Mouse (Mus musculus) NIH3T3 (cell line): Measurements from ENCODE around the gene Gm20481.
"Not testable (repeated sequence)": the region's sequence is repeated elsewhere in the genome, so short reads cannot be mapped to it uniquely, and the experiment has no call there.

Source experiments
- DNase-seq: peaks from one replicate; pipeline ENCODE4 v3.0.0-alpha.2; 2012; ENCODE audit warnings: low read depth

The Gm20481 gene

GRCm38 (mm10) chr17:34951636-34952377 is 17.9 kb upstream of the Gm20481 start:
- peak; percentile 42 for DNase-seq

GRCm38 (mm10) chr17:34952378-34953040 is 17.2 kb upstream of the Gm20481 start:
- peak; percentile 89 for DNase-seq

GRCm38 (mm10) chr17:34953258-34953657 is 16.5 kb upstream of the Gm20481 start:
- DNase-seq = no peak

DNA sequence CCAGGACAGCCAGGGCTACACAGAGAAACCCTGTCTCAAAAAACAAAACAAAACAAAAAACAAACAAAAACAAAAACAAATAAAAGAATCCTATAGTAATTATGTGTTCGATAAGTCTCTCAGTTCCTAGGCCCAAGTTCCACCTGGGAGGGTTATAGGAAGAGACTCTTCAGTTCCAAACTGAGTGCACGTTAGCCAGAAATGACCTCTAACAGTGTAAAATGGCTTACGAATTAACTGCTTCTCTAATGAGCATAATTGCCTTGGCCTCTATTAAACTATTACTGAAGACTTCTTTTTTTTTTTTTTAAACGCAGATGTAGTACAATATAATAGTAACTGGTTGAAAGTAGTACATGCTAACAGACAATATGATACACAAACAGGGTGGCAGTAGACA is 15.8 kb upstream of the Gm20481 start:
- no peak for DNase-seq

GRCm38 (mm10) chr17:34954831-34955230 is 14.9 kb upstream of the Gm20481 start:
- no peak for DNase-seq

- DNase-seq = no peak
Measured at GRCm38 (mm10) chr17:34955884-34956283, 13.8 kb upstream of the Gm20481 start.

DNA sequence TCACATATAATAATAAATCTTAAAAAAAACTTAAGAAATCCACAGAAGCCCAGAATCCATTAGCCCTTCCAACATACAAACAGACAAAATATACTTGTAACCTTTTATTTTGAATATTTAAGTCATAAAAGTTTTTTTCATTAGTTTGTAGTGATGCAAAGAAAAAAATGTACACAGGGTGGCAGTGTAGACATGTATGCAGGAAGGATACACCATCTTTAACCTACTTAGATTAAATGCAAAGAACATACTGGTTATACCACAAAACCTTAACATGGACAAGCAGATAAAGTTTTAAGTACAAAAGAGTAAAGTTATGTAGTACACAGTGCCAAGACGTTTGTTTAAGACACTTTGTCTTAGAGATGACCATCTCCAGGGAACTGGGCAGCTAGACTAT is 13.4 kb upstream of the Gm20481 start:
- peak; percentile 75 for DNase-seq

DNA sequence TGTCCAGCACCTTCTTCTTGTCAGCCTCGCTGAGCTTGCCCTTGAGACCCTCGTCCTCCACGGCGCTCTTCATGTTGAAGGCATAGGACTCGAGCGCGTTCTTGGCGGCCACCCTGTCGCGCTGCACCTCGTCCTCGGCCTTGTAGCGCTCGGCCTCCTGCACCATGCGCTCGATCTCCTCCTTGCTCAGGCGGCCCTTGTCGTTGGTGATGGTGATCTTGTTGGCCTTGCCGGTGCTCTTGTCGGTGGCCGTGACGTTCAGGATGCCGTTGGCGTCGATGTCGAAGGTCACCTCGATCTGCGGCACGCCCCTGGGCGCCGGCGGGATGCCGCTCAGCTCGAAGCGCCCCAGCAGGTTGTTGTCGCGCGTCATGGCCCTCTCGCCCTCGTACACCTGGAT is 12.4 kb upstream of the Gm20481 start:
- not testable (repeated sequence) for DNase-seq

- not testable (repeated sequence) for DNase-seq
Measured at GRCm38 (mm10) chr17:34957966-34958365, 11.7 kb upstream of the Gm20481 start.

DNA sequence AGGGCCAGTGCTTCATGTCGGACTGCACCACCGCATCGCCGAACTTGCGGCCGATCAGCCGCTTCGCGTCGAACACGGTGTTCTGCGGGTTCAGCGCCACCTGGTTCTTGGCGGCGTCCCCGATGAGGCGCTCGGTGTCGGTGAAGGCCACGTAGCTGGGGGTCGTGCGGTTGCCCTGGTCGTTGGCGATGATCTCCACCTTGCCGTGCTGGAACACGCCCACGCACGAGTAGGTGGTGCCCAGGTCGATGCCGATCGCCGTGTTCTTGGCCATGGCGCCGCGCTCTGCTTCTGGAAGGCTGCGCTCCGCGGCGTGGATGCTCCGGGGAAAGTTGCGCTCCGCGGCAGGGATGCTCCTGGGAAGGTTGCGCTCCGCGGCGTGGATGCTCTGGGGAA is 11.0 kb upstream of the Gm20481 start:
- not testable (repeated sequence) for DNase-seq

DNA sequence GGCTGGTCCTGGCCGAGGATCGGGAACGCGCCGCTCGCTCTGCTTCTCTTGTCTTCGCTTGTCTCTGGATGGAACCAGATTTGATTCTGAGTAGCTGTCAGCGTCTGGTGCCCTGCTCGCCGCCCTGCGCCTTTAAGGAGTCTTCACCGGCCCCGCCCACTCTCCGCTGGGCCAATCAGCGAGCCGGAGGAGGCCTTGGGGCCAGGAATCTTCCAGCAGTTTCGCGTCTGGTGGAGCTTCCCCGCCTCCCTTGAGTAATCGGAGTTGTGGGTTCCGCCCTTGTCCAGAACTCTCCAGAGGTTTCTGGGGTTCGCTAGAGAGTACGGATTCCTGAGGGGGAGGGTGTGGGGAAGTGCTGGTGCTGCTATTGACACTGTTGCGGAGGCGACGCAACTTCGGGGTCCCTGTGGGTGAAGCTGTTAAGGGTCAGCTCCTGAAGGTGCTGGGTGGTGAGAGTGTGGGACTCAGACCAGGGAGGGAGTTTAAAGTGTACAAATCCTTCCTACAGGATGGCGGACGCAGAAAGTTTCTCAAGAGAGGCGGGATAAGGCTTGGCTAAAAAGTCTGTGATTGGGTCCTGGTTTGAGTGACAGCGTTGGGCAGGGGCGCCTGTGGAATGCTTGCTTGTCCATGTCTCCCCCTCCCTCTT is 10.5 kb upstream of the Gm20481 start, which contains the start of gene Hspa1b:
Gene Hspa1b (minus strand): TSS at position 109 of the 649 bp plus-strand sequence.
- DNase-seq = peak; percentile 89

- DNase-seq = peak; percentile 88
Measured at GRCm38 (mm10) chr17:34959881-34960515, 9.7 kb upstream of the Gm20481 start.

DNA sequence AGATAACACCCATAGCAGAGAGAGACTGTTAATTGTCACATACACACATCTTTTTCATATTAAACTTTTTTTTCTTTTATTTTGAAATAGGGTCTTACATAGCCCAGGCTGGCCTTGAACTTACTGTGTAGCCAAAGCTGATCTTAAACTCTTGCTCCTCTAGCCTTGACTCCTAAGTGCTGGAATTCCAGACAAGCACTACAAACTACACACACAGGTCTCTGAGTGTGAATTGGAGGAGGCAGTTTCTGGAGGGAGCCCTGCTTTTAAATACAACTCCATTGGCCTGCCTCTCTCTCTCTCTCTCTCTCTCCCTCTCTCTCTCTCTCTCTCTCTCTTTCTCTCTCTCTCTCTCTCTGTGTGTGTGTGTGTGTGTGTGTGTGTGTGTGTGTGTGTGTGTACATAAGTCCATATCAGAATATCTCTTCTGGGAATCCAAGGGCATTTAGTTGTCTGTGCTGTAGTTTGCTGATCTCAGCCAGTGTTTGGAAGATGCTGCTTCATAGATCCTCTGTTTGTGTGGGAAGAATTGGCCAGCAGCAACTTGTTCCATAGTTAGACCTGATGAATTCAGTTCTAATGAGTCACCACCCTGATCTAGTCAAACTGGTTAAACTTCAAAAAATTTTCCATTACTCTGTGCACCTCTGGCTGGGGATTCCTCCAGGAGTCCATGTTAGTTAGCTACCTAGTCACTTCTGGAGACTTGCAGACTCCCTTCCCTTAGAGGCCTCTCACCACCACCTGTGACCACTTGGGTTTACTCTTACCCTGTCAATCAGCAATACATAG is 8.8 kb upstream of the Gm20481 start:
- DNase-seq = peak; percentile 82

DNA sequence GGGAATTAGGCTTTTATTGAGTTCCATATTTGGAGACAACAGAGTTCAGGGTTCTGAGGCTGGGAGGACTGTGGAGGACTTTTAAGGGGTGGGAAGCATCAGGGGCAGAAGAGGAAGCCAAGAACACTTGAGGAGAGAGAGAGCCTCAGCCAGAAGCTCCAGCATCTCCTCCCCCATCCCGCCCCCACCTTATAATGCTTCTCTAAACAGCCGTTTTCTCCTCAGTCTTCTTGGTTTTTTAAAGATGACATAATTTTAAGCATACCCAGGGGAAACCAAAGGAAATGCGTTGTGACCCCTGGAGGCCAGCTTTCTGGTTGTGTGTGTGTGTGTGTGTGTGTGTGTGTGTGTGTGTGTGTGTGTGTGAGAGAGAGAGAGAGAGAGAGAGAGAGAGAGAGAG is 7.6 kb upstream of the Gm20481 start:
- peak; percentile 84 for DNase-seq

- no peak for DNase-seq
Measured at GRCm38 (mm10) chr17:34962841-34963240, 6.9 kb upstream of the Gm20481 start.

GRCm38 (mm10) chr17:34964640-34965049 is 5.1 kb upstream of the Gm20481 start:
- DNase-seq = peak; percentile 82

DNA sequence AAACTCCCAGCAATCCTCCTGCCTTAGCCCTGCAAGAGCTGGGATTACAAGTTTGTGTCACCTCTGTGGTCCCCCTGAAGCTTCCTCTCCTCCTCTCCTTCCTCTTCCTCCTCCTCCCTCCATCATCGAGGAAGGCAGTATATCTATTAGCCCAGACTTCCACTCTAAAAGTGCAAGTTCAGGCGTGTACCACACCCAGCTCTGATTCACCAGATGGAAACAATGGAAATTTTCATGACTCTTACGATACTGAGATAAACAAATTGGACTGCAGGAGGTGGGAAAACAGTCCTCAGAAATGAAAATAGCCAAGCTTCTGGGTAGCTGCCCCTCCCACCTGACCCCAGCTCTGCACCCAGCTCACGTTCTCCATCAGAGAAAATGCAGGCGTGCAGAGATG is 4.1 kb upstream of the Gm20481 start:
- peak; percentile 70 for DNase-seq

DNA sequence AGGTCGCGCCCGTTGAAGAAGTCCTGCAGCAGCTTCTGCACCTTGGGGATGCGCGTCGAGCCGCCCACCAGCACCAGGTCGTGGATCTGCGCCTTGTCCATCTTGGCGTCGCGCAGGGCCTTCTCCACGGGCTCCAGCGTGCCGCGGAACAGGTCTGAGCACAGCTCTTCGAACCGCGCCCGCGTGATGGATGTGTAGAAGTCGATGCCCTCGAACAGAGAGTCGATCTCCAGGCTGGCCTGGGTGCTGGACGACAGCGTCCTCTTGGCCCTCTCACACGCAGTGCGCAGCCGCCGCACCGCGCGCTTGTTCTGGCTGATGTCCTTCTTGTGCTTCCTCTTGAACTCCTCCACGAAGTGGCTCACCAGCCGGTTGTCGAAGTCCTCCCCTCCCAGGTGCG is 1.1 kb downstream of the Gm20481 start:
- not testable (repeated sequence) for DNase-seq

DNA sequence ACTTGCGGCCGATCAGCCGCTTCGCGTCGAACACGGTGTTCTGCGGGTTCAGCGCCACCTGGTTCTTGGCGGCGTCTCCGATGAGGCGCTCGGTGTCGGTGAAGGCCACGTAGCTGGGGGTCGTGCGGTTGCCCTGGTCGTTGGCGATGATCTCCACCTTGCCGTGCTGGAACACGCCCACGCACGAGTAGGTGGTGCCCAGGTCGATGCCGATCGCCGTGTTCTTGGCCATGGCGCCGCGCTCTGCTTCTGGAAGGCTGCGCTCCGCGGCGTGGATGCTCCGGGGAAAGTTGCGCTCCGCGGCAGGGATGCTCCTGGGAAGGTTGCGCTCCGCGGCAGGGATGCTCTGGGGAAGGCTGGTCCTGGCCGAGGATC is 2.0 kb downstream of the Gm20481 start:
- not testable (repeated sequence) for DNase-seq

GRCm38 (mm10) chr17:34972069-34972749 is 2.5 kb downstream of the Gm20481 start, which contains the start of the genes Hspa1a and Hspa1l:
Hspa1a (minus strand) TSS chr17:34972156.
Hspa1l (plus strand) TSS chr17:34972703.
- not testable (repeated sequence) for DNase-seq
